Mouse (Mus musculus): Measurements from ENCODE around the gene Nkx6-1.

DNA sequence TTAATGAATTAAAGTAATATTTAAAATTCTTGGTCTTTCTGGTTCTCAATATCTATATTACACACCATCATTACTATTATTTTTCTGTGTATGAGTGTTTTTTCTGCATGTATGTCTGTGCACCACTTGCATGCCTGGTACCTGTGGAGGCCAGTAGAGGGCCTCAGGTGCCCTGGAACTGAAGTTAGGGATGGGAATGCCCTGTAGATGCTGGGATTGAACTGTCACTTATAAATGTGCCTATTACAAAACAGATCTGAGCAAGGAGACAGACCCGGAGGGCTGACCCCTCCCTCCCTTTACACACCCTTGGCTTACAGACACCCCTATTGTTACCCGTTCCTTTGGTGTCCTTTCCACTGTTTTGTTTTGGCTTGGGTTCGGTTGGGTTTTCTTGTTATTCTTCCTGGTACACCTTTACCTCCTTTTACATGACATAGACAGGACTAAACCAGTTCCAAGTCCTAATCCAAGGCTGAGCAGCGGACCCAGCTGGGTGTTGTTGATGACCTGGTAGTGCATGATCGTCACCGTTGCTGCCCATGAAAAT lies 48.3 kb upstream of the Nkx6-1 start:
- TF ChIP-seq CHD2 (IDR thresholded peaks at IDR 0.05; ENCODE audit: low read length) (no peak), ZMIZ1 (IDR thresholded peaks at IDR 0.05; ENCODE audit: low read depth, low read length) (no peak), POLR2A (IDR thresholded peaks at IDR 0.05; ENCODE audit: low read depth, low read length) (no peak), MYC (IDR thresholded peaks at IDR 0.05; ENCODE audit: low read depth, low read length) (no peak)

Measured in CH12.LX (cell line).